Mouse (Mus musculus) splenic B cell, adult 2 months (primary cell): ENCODE data around the gene Brca1.
A peak's percentile ranks its signal among the peaks of the same experiment; 100 is the strongest.
"Not testable (repeated sequence)": the region's sequence is repeated elsewhere in the genome, so short reads cannot be mapped to it uniquely, and the experiment has no call there.

Experiments used
- DNase-seq: peaks from one replicate; pipeline ENCODE4 v3.0.0-alpha.2; 2011; ENCODE audit warnings: low read depth, low spot score
- H3K27me3 ChIP-seq: 2 replicates; pipeline ENCODE4 v1.6.1; 2012; ENCODE audit warnings: mild to moderate bottlenecking, low read length, moderate library complexity, mixed read lengths; ENCODE audit not compliant: control insufficient read depth, poor library complexity, insufficient read depth, severe bottlenecking
- H3K36me3 ChIP-seq: 2 replicates; pipeline ENCODE4 v1.6.1; 2012; ENCODE audit warnings: mild to moderate bottlenecking, low read length, moderate library complexity, mixed read lengths; ENCODE audit not compliant: control insufficient read depth, poor library complexity, insufficient read depth, severe bottlenecking

The Brca1 gene

DNA sequence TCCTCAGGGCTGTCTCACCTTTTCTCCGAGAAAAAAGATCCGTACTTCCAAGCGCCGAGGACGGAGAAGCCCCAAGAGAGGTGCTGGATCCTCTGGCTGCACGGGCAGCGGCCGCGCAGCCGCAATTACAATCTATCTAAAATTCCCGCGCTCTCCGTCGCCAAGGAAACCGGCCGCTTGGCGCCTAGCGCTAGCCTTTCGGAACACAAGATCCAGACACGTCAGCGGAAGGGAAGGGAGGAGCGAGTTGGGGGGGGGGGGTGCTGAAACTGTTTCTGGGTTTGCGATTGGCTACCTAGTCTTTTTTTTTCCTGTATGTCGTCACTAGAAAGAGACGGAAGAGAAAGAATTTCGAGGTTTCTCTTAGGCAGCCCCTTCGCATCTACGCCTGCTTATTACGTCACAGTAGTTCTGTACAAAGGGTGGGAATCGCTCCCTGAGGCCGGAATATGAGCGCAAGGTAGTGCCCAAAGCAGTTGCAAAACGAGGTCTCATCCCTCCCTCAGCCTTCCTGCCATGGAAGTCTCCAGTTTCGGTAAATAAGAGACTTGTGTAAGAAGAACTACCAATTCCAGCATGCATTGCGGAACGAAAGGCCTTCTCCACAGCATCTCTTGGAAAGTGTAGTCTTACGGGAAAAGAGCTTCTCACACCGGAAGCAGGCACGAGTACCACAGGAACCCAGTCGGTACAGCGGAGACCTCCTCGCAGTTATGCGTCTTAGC, at the start of gene Brca1, which contains the start of gene Nbr1:
Brca1 (minus strand) TSS at position 205 of the 725 bp plus-strand sequence.
Nbr1 (plus strand) TSS at position 399 of the 725 bp plus-strand sequence.
- Histone ChIP-seq H3K27me3 (no peaks in the 10 kb centered on the region), H3K36me3 (peaks cover 4% of the 10 kb centered on the region)
- DNase-seq = peak; percentile 98

DNA sequence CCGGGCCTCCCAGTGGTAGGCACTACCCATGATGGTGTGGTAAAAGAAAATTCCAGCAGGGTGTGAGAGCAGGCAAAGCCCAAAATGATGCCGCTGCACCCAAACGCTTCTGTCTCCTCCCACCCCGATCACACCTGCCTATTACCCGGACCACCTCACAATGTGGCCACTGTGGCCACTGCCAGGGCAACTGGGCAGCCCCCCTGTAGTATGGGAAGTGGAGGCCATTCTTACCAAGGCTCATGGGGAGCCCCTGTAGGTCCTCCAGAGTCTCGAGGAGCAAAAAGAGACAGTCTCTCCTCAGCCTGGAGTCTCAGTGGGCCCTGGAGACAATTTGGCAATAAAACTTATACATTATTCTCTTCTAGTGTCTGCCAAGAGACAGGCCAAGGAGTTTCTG, 47.4 kb upstream of the Brca1 start, which contains the start of gene Gm11634:
Gm11634 (minus strand) TSS at position 101 of the 400 bp plus-strand sequence.
- no peaks in the 10 kb centered on the region for H3K27me3 ChIP-seq
- no peaks in the 10 kb centered on the region for H3K36me3 ChIP-seq
- DNase-seq = no peak

DNA sequence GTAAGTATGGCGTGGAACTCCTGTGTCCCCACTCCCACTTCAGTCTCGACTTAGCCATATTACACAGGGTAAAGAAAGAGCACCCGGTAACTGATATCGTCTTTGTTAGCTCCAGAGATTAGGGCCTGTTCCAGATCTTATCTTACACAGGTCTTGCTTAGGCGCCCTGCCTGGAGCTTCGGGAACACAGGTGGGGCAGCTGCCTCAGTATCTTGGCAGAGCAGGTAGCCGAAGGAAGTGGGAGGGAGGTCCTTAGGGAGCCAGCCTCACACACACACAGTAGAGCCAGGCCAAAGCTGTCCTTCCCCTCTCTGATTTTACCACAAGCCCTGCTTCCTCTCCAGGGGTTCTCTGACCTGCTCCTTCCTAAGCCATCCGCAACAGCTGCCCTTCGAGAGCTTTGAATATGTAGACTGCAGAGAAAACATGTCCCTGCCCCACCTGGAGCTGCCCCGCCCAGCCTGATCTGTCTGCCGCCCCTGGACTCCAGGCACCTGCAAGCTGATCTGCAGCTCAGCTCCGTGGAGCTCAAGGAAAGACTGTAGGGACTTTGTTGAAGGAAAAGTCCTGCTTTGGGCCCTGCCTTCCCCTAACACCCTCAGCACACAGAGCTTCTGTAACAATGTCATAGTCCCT, 38.4 kb upstream of the Brca1 start:
- no peaks in the 10 kb centered on the region for H3K27me3 ChIP-seq
- DNase-seq = no peak
- no peaks in the 10 kb centered on the region for H3K36me3 ChIP-seq

DNA sequence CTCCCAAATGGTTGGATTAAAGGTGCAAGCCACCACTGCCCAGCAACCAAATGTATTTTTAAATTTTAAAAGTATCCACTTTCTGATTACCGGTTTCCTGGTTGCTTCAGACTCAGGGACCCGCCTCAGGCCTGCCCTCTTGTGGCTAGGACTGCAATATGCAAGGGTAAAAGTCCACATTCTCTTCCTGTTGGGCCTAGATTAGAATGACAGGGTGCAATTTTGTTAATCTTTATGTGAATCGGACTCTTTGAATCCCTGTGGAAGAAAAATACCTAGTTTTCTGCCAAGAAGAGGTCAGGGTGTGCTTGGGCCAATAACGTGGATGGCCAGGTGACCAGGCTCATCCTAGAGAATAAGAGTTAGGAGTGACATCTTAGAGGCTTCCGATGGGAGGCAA, 37.7 kb upstream of the Brca1 start:
- H3K36me3 ChIP-seq = no peaks in the 10 kb centered on the region
- H3K27me3 ChIP-seq = no peaks in the 10 kb centered on the region
- peak; percentile 80 for DNase-seq

DNA sequence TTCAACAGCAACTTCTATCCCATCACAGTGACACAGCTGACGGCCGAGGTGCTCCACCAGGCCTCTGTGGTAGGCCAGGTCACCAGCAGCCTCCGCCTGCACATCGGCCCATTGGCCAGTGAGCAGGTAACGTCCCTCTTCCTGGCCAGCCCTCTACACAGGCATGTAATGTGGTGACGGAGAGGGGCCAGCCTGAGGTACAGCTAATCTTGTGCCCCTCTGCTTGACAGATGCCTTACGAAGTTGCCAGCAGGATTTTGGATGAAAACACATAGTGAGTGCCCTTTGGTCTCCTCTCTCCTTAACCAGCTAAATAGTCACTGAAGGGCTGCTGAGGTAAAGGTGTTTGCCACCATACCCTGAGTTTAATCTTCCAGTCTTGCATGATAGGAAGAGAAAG, 37.1 kb upstream of the Brca1 start:
- Histone ChIP-seq H3K36me3 (no peaks in the 10 kb centered on the region), H3K27me3 (no peaks in the 10 kb centered on the region)
- no peak for DNase-seq

DNA sequence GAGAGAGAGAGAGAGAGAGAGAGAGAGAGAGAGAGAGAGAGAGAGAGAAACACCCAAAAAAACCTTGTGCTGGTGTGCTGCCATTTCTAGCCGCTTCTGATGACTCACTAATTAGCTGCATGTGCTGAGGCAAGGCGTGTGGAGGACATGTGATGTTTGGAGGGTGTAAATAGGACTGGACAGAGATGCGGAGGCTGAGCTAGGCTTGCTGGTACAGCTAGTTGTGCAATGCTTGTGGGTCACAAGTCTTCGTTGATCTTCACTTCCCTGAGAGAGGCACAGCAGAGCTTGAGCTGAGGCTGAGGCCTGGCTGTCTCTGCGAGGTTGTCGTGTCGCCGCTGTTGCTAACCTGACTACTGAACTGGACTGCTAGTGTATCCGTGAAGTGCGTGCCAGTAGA, 35.9 kb upstream of the Brca1 start:
- no peak for DNase-seq
- Histone ChIP-seq H3K27me3 (no peaks in the 10 kb centered on the region), H3K36me3 (no peaks in the 10 kb centered on the region)

DNA sequence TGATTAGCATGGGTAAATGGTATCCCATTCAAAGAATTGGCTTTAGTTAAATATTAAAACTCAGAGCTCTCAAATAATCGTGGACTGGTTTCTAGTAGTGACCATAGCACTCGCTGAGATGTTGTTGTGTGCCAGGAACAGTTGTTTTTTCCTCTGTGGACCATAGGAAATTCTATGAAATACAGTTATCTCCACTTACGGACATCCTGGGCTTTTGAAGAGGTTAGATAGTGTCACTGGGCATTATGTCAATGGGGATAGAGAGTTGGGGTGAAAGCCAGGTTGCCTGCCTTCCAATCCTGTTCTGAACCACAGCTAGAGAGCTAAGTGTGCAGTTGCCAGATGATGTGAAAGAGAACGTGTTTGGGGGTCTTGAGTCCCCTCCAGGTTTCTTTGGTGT, 34.0 kb upstream of the Brca1 start:
- H3K27me3 ChIP-seq = no peaks in the 10 kb centered on the region
- no peak for DNase-seq
- H3K36me3 ChIP-seq = no peaks in the 10 kb centered on the region

DNA sequence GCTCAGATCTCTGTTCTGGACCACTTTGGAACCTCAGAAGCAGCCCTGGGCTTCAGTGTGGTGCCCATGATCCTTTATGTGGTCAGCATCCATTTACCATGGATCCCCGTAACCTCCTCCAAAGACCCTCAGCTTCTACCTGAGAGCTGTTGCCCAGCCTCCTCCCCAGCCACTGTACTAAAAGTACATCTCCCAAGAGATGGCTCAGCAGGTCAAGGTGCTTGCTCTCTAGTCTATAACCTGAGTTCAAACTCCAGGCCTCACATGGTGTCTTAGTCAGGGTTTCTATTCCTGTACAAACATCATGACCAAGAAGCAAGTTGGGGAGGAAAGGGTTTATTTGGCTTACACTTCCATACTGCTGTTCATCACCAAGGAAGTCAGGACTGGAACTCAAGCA, 33.3 kb upstream of the Brca1 start:
- not testable (repeated sequence) for H3K36me3 ChIP-seq, H3K27me3 ChIP-seq, DNase-seq

DNA sequence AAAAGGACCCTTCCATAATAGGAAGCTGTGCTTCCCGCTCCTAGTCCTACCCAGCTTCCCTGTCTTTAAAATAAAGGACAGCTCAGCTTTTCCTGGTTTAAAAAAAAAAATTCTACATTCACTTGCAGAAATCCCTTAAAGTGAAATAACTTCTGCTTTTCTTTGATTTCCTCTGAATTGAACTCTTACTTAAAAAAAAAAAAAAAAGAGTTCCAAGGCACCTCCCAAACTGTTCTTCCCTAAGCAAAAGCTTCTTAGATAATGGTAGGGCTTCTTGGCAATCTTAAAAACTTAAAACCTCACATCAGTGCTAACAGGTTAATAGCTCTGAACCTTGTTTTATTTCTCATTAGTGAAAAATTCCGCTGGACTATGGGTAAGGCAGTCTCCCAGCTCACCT, 31.4 kb upstream of the Brca1 start:
- Histone ChIP-seq H3K36me3 (peaks cover 1% of the 10 kb centered on the region; the same call in 1 of the 2 replicates), H3K27me3 (no peaks in the 10 kb centered on the region)
- no peak for DNase-seq

DNA sequence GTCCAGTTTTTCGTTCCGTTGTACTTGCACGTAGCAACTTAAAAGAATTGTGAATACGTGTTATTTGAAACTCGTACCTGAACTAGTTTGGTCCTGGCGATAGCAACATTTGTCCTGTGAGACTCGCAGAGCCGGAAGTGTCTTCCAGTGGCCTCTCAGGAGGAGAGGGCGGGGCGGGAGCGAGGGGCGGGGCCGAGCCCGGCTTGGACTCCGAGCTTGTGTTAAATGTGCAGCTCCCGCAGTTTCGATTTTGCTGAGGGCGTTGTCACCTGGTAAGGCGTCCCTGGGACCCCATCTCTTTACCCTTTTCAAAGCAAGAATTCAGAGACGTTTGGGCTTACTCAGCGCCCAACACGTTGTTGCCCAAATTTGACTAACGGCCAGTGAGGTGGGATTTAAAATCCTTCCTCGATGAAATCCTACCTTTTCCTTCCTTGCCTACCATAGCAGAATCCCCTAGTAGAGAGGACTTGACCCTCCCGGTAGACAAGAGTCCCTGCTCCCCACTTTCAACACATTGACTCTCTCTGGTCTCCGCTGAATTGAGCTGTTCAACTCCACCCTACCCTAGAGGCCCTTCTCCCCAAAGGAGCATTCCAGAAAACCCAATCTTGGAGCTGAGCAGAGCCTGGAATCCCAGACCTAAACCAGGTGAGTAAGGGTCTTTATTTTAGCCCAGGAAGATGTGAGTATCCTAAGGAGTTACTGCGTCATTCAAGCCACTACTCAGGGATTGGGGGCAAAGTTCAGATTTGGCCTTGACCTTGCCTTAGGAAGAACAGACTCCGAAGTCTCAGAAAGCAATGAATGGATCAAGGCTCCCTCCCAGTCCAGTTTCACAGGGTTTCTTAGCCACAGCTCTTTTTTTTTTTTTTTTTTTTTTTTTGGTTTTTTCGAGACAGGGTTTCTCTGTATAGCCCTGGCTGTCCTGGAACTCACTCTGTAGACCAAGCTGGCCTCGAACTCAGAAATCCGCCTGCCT, 30.6 kb upstream of the Brca1 start, which contains the start of gene Tmem106a:
Tmem106a (plus strand) TSS at position 189 of the 982 bp plus-strand sequence.
- H3K36me3 ChIP-seq = peaks cover 1% of the 10 kb centered on the region; the same call in 1 of the 2 replicates
- DNase-seq = peak; percentile 52

DNA sequence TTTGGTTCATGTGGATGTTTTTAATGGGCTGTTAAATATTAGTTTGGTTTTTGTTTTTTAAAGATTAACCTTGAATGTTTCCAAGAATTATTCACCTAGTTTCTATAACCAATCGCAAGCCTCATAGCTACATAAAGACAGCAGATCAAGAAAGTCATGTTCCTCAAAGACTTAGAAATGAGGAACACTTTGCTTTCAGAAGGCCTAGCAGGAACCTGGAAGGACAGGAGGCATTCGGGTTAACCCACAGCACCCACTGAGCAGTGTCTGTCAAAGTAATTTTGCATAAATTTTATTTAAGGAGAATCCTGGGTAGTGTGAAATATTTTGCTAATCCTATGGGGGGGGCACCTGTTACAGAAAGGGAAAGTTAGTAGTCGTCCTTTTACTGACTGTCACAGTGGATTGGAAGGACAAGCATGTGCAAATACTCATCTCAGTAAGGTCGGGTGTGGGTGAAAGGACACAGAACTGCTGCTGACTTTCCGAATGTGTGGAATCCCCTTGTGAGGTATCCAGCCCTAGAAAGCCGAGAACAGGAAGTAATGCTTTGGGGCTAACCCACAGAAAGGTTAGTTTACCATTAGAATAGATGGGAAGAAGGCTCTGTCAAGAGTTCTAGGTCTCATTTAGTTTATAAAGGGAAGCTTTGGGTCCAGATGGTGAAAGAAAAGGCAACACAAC, 29.5 kb upstream of the Brca1 start:
- H3K27me3 ChIP-seq = no peaks in the 10 kb centered on the region
- no peak for DNase-seq

More for the DNA sequence above, 30.6 kb upstream of the Brca1 start, which contains the start of gene Tmem106a:
- no peaks in the 10 kb centered on the region for H3K27me3 ChIP-seq

DNA sequence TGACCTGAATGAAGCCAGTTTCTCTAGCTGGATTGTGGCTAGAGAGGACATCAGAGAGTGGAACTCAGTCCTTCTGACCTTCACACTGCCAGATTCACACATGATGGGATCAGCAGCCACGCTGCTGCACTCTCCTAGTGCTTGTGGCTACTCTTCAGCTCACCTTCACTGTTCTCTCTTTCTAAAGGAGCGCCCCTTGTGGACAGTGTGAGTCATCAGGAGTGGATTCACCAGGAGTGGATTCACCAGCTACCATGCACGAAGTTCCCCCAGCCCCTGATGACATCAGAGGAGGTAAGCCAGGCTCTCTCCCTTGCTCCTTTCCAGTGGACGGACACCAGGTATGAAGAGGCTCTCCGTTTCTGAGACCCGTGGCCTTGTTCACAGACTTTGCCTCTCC, 24.4 kb upstream of the Brca1 start:
- no peaks in the 10 kb centered on the region for H3K27me3 ChIP-seq
- peaks cover 19% of the 10 kb centered on the region for H3K36me3 ChIP-seq
- no peak for DNase-seq

More for the DNA sequence above, 29.5 kb upstream of the Brca1 start:
- H3K36me3 ChIP-seq = peaks cover 4% of the 10 kb centered on the region

DNA sequence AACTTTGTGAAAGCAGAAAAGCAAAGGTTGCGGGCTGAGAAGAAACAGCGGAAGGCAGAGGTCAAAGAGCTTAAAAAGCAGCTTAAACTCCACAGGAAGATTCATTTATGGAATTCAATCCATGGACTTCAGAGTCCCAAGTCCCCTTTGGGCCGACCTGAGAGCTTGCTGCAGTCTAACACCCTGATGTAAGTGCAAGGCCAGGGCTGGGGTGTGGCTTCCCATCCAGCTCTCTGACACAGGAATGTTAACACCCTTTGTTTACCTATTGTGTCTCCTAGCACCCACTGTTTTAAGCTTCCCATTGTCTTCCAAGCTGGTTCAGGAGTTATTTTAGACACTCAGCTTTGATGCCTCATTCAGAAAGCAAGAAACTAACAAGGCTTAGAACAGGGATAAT, 16.7 kb upstream of the Brca1 start:
- no peaks in the 10 kb centered on the region for H3K27me3 ChIP-seq
- H3K36me3 ChIP-seq = peaks cover 21% of the 10 kb centered on the region
- DNase-seq = no peak

DNA sequence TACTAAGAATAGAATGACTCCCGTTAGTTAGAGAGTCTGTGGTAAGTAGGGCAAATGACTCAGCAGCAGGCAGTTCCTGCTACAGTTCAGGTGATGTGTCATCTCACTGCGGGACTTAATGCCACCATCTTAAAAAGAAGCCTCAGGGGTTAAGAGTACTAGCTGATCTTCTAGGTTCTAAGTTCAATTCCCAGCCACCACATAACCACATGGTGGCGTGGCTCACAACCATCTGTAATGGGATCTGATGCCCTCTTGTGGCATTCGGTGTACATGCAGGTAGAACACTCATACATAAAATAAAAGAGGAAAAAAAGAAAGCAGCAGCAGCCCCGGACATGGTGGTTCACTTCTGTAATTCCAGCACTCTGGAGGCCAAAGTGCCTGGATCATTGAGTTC, 10.6 kb upstream of the Brca1 start:
- Histone ChIP-seq H3K36me3 (peaks cover 13% of the 10 kb centered on the region), H3K27me3 (no peaks in the 10 kb centered on the region)
- DNase-seq = peak; percentile 86
